Mouse (Mus musculus) cerebellum, postnatal 25 days (tissue): ENCODE measurements around the gene Asic5.

ENCODE experiments used
- DNase-seq, 2 experiments: peaks; one replicate each; pipeline ENCODE4 v3.0.0; 2021; ENCODE audit warnings: mixed read lengths in 2 of 2

Gene Asic5

DNA sequence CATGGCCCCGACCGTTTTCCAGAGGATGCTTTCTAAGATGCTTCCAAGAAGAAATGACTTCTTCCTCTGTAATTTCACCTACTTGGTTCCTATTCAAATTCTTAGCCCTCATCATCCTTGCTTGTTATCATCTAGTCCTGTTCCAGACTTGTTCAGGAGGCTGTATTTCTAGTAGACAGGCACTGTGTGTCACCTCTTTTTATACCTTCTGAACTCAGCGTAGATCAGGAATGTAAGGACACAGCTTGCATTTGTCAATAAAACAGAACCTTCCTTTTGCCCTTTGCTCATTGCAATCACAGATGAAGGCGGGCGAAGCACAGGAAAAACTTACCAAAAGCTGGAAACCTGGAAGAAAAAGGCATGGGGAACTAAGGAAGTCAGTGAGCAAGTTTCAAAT, at the start of gene Asic5:
Gene Asic5 (plus strand): TSS at position 301 of the 400 bp plus-strand sequence.
- no peak for DNase-seq

DNA sequence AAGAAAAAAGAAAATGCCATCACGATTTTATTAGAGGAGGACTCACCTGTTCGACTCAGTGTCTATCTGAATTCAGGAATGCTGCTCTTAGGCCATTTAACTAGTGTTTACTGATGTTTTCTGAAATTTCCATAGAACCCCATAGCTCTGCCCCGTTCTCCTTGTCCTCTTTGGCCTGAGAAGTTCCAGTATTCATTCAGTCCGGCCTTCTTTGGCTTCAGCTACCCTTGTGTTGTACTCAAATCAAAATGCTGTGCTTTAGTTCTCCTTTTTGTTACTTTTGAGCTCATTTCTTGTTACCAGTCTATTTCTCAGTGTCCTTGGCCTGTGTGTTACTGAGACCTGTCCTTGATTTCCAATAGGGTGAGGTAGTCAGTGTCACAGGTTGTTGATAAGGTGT, 48.7 kb upstream of the Asic5 start:
- DNase-seq = no peak

DNA sequence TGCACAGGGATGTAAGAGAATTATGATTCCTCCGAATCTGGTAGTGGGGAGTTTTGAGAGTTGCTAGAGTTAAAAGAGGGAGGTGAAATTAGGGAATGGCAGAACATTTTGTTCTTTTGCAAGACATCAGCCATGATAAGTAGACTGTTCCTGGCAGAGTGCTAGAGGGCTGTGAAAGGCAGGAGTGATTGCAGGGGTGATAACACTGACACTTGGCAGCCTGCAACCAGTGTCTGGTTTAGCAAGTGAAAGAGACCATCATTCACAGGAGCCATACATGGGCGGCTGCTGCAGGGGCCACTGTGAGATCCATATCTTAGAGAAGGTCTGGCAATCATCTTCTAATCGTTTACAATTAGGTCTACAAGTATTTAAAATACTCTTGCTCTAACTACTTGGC, 43.2 kb upstream of the Asic5 start:
- no peak for DNase-seq

DNA sequence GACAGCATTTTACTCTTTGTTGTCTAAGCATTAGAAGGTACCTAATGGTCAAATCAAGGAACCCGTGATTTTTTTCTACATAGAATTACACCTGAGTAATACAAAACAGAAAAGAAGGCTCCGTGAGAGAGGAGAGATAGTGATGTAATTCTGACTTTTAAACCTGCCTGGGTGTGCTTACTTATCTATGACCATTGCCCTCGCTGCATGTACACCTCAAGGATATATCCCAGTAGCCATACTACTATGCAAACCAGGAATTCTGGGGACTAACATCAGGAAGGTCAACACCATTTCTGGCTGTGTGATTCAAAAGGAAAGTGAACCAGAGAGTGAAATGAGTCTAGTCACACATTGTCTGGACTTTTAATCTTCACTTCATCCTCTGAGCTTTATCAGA, 39.7 kb upstream of the Asic5 start:
- DNase-seq = no peak

DNA sequence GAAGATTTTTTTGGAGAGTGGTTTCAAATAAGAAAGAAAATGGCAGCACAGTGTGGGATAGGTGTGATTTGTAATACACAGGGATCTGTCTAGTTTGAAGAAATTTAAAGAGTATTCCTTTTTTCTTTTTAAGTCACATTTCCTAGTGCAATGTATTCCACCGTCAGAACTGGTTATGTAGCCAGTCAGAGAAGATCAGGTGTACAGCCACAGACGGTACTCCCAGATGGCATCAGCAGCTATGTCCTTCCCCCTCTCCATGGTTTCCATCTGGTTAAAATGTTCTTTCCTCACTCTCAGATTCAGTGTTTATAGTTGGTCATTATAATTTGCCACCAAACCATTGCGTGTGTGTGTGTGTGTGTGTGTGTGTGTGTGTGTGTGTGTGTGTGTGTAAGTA, 39.0 kb upstream of the Asic5 start:
- no peak for DNase-seq

DNA sequence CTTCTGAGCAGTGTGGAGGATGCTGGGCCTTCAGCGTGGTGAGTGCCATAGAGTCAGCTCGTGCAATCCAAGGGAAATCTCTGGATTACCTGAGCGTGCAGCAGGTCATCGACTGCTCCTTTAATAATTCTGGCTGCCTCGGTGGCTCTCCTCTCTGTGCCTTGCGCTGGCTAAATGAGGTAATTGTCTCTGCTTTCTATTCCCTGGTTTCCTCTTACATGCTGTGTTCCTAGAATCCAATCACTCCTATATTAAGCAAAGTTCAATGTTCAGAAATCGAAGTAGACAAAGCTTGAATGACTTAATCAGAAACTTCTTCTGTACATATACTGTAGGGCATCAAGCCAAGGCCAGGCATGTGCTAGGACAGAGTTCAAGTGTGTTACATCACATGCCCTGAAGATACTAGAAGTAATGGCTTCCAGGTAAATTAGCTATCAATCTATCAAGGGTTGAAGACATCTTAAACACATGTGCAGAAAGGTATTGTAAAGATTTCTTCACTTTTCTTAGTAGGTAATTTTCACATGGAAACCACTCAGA, 37.2 kb upstream of the Asic5 start:
- DNase-seq = no peak

DNA sequence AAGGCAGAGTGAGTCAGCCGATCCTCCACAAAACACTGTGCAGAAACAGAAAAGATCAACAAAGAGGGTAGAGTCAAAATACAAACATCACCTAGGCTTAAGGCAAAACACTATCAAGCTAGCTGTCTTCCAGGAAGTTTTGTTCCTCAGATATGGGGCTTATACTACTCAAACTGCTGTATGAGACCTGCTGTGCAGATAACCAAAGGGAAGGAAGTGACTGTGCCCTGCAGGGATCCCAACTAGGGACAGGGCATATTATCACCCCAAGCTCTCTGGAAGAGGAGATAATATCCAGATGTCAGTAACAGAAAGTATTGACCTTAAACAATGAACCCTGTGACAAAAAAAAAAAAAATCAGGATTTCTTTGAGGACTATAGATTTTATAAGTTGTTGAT, 33.0 kb upstream of the Asic5 start:
- no peak for DNase-seq

DNA sequence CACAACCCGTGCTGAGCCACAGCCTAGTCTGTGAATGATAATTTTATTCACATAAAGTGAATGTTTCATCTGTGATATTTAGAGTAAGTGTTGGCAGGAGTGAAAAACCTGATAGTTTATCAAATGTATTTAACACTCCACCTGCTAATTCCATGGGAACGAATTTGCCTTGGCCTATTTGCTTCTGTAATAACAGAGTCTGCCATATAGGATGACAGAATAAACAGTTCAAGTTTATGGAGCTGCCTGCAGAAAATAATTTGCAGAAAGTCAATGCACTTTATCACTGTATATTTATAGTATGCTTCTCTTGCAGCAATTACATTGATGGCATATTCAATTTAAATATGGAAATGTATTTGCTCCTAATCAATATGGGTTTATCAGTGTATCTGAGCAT, 30.3 kb upstream of the Asic5 start:
- DNase-seq = no peak

DNA sequence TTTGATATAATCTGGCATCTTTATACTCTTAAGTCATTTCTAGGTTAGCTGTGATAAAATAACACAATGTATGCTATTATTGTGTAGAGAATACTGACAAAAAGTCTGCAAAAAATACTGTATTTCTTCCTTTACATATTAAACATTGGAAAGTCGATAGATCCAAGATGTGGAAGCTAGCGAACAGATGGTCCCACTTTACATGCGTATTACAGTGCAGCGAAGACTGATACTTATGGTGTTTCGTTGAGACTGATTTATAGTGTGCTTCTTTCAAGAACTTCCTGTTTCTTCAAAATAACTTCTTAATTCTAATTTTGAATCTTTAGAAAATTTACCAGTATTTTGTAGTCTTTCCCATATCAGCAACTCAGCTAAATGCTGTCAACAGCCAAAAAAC, 24.6 kb upstream of the Asic5 start:
- no peak for DNase-seq

DNA sequence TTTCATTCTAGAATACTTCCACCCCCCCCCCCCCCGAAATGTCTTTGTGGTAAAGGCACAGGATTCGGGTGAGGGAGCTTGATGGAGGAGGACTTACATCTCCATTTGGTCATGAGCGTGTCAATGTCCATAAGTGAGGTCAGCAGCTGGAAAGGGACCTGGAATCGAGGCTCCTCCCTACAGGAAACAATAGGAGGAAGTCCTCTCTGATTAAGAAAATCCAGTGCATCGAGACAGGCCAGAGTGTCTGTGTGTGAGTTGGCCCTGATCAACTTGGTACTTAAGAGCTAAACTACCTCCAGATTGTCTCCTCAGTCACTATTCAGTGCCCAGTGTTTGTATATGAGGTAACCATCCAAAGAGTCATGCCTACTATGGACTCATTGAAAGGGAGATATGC, 20.8 kb upstream of the Asic5 start:
- no peak for DNase-seq

DNA sequence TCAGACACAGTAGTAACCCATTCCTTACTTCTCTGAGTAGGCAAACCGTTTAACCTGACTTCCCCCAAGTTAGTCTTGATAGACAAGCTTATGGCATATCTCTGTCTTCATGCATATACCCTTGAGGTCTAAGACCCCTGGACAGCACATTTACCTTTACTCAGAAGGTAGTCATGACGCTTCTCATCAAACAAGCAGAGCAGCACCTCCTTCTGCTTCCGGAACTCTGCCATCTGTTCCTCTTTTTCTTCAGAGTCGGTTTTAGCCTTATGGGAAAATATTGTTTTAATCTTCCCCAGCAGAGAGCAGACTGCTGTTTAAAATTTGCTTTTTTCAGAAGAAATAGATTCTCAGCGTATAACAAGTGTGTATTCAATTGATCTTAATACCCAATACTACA, 18.3 kb upstream of the Asic5 start:
- peak; percentile 20 to 45 for DNase-seq

DNA sequence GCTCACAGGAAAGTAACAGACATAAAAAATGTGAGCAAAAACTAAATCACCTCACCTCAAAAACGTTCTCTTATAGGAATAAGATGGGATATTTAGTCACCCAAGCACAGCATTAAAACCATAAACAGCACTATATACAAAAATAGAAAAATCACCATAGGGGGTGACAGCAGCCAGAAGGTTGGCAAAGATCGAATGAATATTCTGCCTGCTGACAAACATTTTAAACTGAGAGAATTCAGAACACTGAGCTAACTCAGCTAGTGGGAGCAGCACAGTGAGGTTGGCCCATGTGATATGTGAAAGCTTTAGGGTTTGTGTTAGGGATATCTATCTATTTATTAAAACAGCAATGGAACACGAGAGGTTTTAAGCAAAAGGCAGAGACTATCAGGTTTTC, 17.5 kb upstream of the Asic5 start:
- peak; percentile 55 to 65 for DNase-seq

DNA sequence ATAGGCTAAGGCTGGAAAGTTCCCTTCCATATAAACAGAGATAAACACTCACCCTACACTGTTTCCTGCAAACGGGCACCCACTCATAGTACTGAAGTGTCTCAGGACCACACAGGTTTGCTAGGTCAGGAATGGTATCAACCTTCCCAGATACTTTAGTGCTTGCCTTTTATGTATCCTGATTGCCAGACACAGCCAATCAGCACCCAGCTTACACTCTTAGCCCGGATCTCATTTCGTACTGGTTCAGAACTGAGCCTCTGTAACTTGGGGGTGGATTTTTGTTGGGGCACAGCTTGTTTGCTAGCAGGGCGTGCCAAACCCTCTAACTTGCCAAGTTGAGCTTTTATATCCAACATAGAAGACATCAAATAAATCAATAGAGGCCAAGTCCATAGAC, 6.5 kb upstream of the Asic5 start:
- no peak for DNase-seq

DNA sequence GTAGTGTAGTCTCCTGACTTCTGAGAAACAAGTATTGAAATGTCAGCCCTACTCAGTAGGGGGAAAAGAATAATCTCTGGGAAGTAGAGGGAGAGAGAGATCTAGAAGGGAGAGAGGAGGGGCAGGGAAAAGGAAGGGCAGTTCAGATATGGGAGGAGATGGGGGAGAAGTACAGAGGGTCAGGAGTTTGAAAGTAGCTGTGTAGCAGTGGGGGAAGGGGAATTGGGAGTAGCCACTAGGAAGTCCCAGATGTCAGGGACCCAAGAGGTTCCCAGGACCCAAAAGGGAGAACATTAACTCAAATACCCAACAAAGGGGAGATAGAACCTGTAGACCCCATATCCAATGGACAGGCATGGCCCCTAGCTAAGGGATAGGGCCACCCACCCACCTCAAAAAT, 6.0 kb upstream of the Asic5 start, which contains the start of gene Tdo2:
Gene Tdo2 (minus strand): TSS at position 101 of the 400 bp plus-strand sequence.
- DNase-seq = no peak

DNA sequence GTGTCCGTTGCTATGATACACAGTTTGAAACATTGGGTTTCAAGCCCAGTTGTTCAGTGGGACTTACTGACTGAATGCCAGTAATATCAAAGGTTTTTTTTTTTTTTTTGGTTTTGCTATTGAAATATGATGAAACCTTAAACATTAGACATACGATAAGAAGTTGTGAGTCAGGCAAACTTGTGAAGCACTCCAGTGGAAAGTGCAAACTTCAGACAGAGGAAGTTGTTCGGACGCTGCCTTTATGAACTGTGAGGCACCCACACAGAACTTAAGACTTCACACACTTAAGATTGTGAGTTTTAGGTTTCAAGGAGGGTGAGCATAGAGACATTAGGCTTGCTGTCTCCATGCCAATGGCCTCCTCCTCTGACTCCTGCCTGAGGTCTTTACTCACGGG, 514 bp upstream of the Asic5 start:
- DNase-seq = no peak

DNA sequence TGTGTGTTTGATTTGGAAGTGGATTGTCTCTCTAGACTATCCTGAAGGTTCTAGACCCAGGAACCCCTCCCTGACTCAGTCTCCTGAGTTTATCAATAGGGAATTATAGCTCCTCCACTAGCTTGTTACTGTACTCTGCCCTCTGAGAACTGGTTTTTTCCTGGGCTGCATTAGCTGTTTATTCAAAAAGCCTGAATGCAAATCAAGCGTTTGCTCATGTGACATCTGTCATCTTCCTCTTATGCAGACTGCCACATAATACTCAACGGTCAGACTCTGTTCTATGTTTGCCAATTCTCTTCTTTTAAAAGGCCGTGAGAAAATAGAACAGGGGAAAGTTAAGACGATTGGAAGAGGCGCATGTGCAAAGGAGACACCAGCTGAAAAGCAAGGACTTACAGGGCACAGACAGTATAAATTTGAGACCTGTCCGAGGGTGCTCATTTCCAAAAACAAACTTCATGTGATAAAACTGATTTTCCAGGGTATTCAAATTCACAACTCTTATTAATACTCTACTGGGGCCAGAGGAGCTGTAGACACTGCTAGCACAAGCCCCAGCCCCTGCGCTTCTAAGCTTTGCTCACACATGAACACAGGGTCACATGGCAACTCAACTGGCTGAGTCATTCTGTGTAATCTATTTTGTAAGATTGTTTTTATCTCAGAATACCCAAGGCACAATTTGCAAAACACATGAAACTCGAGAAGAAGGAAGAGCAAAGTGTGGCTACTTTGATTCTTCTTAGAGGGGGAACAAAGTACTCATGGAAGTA, 1.2 kb downstream of the Asic5 start:
- DNase-seq = no peak

DNA sequence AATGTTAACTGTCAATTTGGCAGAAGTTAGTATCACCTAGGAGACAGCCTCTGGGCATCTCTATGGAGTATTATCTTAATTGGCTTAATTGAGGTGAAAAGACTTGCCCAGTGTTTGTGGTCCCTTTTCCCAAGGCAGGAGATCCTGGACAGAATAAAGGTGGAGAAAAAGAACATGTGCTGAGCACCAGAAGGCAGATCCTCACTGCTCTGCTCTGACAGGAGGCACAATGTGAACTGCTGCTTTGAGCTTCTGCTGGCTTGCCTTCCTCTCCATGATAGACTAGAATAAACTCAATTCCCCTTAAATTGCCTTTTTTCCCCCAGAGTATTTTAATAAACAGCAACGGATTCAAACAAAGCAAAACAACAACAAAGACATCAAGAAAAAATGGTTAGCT, 3.0 kb downstream of the Asic5 start:
- no peak for DNase-seq

DNA sequence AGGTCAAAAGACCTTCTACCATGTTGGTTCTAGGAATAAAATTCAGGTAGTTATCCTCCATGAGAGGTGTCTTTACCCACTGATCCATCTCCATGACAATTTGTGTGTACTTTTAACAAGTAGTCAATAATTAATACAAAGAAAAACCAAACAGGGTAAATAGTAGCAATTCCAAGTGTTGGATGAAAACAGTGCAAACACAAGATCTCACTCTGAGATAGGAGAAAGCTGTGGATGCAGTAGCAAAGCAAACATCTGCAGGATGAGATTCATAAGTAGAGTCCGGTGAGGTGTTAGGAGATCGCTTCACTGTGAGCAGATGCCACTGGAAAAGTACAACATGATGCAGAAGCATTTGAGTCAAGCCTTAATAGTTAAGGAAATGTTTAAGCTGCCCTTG, 4.0 kb downstream of the Asic5 start:
- no peak for DNase-seq

DNA sequence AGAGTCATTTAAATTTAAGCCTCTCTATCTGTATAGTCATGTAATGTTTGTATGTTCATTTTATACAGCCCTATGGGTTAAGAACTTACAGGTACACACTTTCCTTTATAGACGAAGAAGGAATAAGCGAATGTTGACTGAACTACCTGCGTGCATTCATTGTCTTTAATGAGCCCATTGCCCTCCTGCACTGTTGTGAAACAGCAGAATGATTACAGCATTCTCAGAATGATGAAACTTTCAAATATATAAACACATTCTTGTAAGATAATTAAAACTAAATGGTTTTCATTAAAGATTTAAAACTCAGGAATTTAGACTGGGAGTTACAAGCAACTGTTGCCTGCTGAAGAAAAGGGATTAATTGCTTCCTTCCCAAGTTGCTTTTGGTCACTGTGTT, 5.5 kb downstream of the Asic5 start:
- no peak for DNase-seq

DNA sequence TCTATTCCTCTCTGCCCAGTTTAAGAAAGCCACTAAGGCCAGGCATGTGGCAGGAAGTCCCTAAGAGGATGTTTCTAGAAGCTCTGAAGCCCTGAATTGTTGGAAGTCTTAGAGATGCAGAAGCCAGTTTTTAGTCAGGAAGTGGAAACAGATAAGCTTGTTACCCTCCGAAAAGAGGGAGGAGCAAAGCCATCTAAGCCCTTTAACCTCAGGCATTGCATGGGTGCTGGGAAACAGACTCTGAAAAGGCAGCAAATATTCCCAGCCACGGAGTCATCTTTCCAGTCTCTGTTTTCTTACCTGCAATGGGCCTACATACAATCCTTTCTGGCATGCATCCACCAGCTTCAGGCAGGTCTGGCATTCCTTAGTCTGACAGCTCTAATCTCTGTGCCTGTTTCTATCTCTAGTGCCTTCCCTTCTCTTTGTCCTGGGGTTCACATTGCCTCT, 7.6 kb downstream of the Asic5 start:
- no peak for DNase-seq

DNA sequence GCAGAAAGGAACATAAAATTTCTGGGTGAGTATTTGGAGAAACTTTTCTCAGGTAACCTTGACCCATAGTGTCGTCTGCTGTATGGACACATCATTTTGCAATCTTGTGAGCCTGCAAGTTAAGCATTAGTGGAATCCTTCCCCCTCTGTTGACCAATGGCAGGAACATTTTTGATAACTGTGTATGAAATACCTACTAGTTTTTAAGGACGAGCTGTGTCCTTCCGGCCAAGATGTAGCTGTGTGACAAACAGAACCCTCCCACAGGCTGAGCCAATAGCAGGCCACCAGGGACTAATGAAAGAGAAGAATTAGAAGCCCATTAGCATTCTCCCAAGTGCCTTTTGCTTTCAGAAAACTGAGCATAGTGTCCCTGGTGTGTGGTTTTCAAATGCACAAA, 8.4 kb downstream of the Asic5 start:
- DNase-seq = no peak

DNA sequence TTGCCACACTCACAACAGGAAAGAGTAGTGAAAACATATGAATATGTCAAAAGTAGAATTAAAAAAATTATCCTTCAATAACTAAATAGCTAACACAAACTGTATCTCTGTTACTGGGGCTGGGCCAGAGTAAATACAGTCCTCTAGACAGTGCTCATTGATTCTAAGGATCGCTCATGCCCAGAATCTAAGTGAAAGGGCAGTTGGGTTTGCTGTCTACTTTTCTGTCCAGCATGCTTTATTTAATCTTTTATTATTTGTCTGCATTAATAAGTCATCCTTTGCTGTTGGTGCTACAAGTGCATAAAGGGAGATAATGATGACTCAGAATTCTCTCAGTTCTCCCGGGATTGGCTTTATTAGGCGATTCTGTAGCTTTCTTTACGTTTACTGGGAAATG, 13.3 kb downstream of the Asic5 start:
- DNase-seq = no peak

DNA sequence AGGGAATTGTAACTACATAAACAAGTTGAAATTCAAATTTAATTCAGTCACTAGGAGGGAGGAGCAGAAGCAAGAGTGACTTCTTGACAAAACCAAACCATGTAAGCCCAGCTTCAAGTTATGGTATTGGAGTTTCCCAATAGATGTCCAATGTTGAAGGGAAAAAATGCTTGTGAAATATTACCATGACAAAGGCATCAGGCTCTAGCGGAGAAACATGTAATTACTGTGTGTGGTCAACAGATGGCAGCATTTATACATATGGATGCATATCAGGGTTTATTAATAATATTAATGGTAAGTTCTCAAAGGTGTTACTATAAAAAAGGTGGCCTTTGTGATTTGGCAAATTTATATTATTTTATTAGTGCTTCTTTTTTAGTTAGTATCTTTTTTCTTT, 13.9 kb downstream of the Asic5 start:
- peak; percentile 14 to 59 for DNase-seq

DNA sequence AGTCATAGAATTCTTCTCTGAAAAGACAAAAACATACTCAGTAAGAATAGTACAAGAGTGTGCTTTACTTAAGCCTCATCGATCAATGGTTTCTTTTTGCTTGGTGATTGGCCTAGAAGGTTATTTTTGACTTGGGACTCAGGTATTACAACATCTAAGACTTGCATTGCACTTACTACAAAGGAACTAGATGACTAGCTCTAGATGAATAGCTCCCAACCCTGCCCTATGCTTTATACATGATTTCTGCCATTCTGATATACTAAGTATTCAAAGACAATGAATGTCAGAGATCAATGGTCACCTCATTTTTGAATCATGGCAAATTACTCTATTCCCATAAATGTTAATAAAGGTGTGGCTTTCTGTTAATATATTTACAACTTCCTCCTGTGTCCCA, 24.9 kb downstream of the Asic5 start:
- no peak for DNase-seq

DNA sequence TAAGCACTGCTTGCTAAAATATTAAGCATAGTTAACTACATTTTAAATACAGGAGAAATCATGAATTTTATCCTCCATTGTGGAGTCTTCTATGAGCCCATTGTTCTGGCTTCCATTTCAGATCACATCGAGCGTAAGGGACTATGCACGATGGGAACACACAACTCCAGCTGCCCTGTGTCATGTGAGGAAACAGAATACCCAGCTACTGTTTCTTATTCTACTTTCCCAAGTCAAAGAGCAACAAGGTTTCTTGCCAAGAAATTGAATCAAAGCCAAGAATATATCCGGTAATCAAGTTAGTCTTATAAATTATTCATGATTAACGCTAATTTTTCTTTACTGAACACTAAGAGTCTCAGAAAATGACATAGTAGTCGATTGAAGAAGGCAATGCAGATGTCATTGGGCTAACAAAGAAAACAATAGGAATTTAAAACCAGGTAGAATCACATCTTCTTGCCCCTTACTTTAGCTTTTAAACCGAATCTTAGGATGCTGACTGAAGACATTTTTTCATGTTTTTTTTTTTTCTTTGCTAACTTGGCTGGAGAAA, 32.1 kb downstream of the Asic5 start:
- DNase-seq = no peak
